Mouse (Mus musculus) ES-E14 (cell line): ENCODE results near the gene Zfp810. TPM values are rescaled to one million over a fixed set of nuclear protein-coding genes. Genes with fewer than 3 reads are reported as not detected.
"Not testable (repeated sequence)": the region's sequence is repeated elsewhere in the genome, so short reads cannot be mapped to it uniquely, and the experiment has no call there.

Experiments
- DNase-seq: peaks from one replicate; pipeline ENCODE4 v3.0.0-alpha.2; 2013; ENCODE audit warnings: low read depth, low spot score
- H3K27ac ChIP-seq: 2 replicates; pipeline ENCODE4 v1.5.1; 2012; ENCODE audit warnings: low read depth, mild to moderate bottlenecking, low read length, moderate library complexity, mixed read lengths; ENCODE audit not compliant: poor library complexity, insufficient read depth, severe bottlenecking
- H3K36me3 ChIP-seq: 2 replicates; pipeline ENCODE4 v1.6.1; 2012; ENCODE audit warnings: mild to moderate bottlenecking, low read length, moderate library complexity, mixed read lengths; ENCODE audit not compliant: control insufficient read depth, poor library complexity, insufficient read depth, severe bottlenecking
- H3K4me1 ChIP-seq, 2 experiments: fragments of 150-350 bp in 1 of 2; sonication (generic) in 1 of 2; 2 replicates each; pipeline ENCODE4 v1.6.1; 2012; ENCODE audit warnings: low read length in 2 of 2, mild to moderate bottlenecking in 1 of 2, mixed read lengths in 1 of 2; ENCODE audit not compliant: control insufficient read depth in 2 of 2, insufficient read depth in 2 of 2, poor library complexity in 1 of 2
- H3K4me3 ChIP-seq, 2 experiments: fragments of 150-350 bp in 1 of 2; sonication (generic) in 1 of 2; 2 replicates each; pipeline ENCODE4 v1.5.1; 2012; ENCODE audit warnings: low read length in 2 of 2, low read depth in 1 of 2, mild to moderate bottlenecking in 1 of 2, mixed read lengths in 1 of 2; ENCODE audit not compliant: insufficient read depth in 1 of 2, poor library complexity in 1 of 2, severe bottlenecking in 1 of 2
- H3K9ac ChIP-seq: 2 replicates; pipeline ENCODE4 v1.6.1; 2012; ENCODE audit warnings: low read depth, mild to moderate bottlenecking, low read length, mixed read lengths; ENCODE audit not compliant: poor library complexity, insufficient read depth, severe bottlenecking
- H3K9me3 ChIP-seq: fragments of 150-350 bp; sonication (generic); 2 replicates; pipeline ENCODE4 v1.6.1; 2012; ENCODE audit warnings: low read depth, mild to moderate bottlenecking, low read length; ENCODE audit not compliant: control insufficient read depth, insufficient read depth
- CHD2 ChIP-seq: IDR thresholded peaks from 2 replicates; pipeline ENCODE4 v1.6.1; 2014; ENCODE audit warnings: mild to moderate bottlenecking, low read depth, low read length, inconsistent platforms
- HCFC1 ChIP-seq: IDR thresholded peaks from 2 replicates; pipeline ENCODE4 v1.6.1; 2012; ENCODE audit warnings: low read length, inconsistent platforms, borderline replicate concordance; ENCODE audit not compliant: insufficient read depth
- MAFK ChIP-seq: IDR thresholded peaks from 2 replicates; pipeline ENCODE4 v1.6.1; 2014; ENCODE audit warnings: mild to moderate bottlenecking, low read depth, low read length, inconsistent platforms; ENCODE audit not compliant: insufficient read depth
- ZC3H11A ChIP-seq: IDR thresholded peaks from 2 replicates; pipeline ENCODE4 v1.6.1; 2012; ENCODE audit warnings: low read depth, mild to moderate bottlenecking, inconsistent platforms, low read length, borderline replicate concordance
- ZNF384 ChIP-seq: IDR thresholded peaks from 2 replicates; pipeline ENCODE4 v1.6.1; 2012; ENCODE audit warnings: low read depth, low read length, inconsistent platforms
- in situ Hi-C, 2 experiments: fragments of 600-800 bp; cut with MboI; formaldehyde crosslinking; loops; one replicate each; pipeline ENCODE4 v1.15.1; 2025; ENCODE audit warnings: low sequenced_read_pairs in 2 of 2, inconsistent platforms in 1 of 2; ENCODE audit not compliant: unreplicated experiment in 2 of 2
- total RNA-seq: library from RNA; depleted of rRNA; stranded (reverse); fragments of 300-350 nt; gene quantifications from 2 replicates; pipeline ENCODE4 v1.2.3, GENCODE M21; 2012

Gene Zfp810
- total RNA-seq, 1 experiment, result 7.8 TPM

GRCm38 (mm10) chr9:22313218-22313617 lies 5.8 kb upstream of the Zfp810 start:
- Histone ChIP-seq H3K4me3 (no peak overlapping the region), H3K36me3 (peaks cover 2% of the 10 kb centered on the region; the same call in 1 of the 2 replicates), H3K9me3 (no peaks in the 10 kb centered on the region; the same call in 1 of the 2 replicates), H3K4me1 (no peaks in the 10 kb centered on the region), H3K9ac (no peak overlapping the region), H3K27ac (no peak overlapping the region)
- no peak for DNase-seq
- no peak for TF ChIP-seq MAFK
- no peak for TF ChIP-seq ZNF384
- no peak for TF ChIP-seq HCFC1
- no peak for TF ChIP-seq CHD2
- no peak for TF ChIP-seq ZC3H11A
- in situ Hi-C loops, result no loop called here

- H3K36me3 ChIP-seq, result no peaks in the 10 kb centered on the region; the same call in 1 of the 2 replicates
- in situ Hi-C loops, result no loop called here
- DNase-seq, result no peak
- no peak for TF ChIP-seq HCFC1
- H3K4me1 ChIP-seq, result peaks cover 0 to 5% of the 10 kb centered on the region in 2 experiments; a peak in 1 of 4 replicates
- H3K9ac ChIP-seq, result no peak overlapping the region
- H3K9me3 ChIP-seq, result no peaks in the 10 kb centered on the region; the same call in 1 of the 2 replicates
- H3K27ac ChIP-seq, result no peak overlapping the region
- H3K4me3 ChIP-seq, result no peak overlapping the region
These were observed 2.2 kb upstream of the Zfp810 start for GRCm38 (mm10) chr9:22309651-22310050.

- H3K36me3 ChIP-seq, H3K27ac ChIP-seq, H3K4me1 ChIP-seq, H3K9me3 ChIP-seq, DNase-seq, in situ Hi-C loops, H3K9ac ChIP-seq: not testable (repeated sequence)
- peak overlapping the region; percentile 36 to 94; a peak in 3 of 4 replicates for H3K4me3 ChIP-seq
These were observed 443 bp upstream of the Zfp810 start for GRCm38 (mm10) chr9:22307920-22308262.

GRCm38 (mm10) chr9:22306726-22307125 lies 722 bp downstream of the Zfp810 start:
- Histone ChIP-seq H3K9ac (peak overlapping the region; percentile 77; the same call in 1 of the 2 replicates), H3K9me3 (no peaks in the 10 kb centered on the region; the same call in 1 of the 2 replicates), H3K36me3 (no peaks in the 10 kb centered on the region; the same call in 1 of the 2 replicates), H3K4me1 (peaks cover 0 to 5% of the 10 kb centered on the region in 2 experiments; a peak in 2 of 4 replicates), H3K27ac (no peak overlapping the region), H3K4me3 (peak overlapping the region; percentile 82 to 94)
- no peak for DNase-seq
- in situ Hi-C loops, result no loop called here
- TF ChIP-seq ZC3H11A, result no peak
- TF ChIP-seq HCFC1, result no peak
- no peak for TF ChIP-seq CHD2
- no peak for TF ChIP-seq MAFK
- TF ChIP-seq ZNF384, result no peak

GRCm38 (mm10) chr9:22302199-22302598 lies 5.2 kb downstream of the Zfp810 start:
- H3K4me3 ChIP-seq, result no peak overlapping the region
- H3K9me3 ChIP-seq, result no peaks in the 10 kb centered on the region
- H3K36me3 ChIP-seq, result no peaks in the 10 kb centered on the region; the same call in none of the 2 replicates
- in situ Hi-C loops, result no loop called here
- H3K9ac ChIP-seq, result no peak overlapping the region
- no peak overlapping the region for H3K27ac ChIP-seq
- peaks cover 0 to 10% of the 10 kb centered on the region in 2 experiments; a peak in 3 of 4 replicates for H3K4me1 ChIP-seq
- TF ChIP-seq MAFK, result no peak
- no peak for DNase-seq
